Mouse (Mus musculus) ovary, adult 18-20 months (tissue): ENCODE data around the gene Fcho1.
"Not testable (repeated sequence)": the region's sequence is repeated elsewhere in the genome, so short reads cannot be mapped to it uniquely, and the experiment has no call there.

Source experiments
- DNase-seq: peaks from one replicate; pipeline ENCODE4 v3.0.0; 2022; ENCODE audit warnings: low spot score, mixed read lengths

Gene Fcho1

DNA sequence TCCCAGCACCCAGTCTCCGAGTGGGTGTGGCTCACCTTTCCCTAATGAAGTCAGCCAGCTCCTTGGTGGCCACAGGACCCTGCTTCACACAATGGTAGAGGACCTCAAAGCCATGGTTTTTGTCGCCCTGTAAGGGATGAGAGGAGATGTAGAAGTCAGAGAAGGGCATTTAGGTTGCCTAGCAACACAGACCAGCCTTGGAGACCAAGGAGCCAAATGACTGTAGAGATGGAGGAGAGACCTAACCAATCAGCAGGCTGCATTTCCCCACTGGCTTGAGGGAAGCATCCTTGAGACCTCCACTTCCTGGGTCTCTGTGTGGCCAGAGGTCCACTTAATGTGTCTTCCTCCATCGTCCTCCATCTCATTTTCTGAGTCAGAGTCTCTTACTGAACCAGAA lies 7.3 kb downstream of the Fcho1 start:
- DNase-seq = no peak

DNA sequence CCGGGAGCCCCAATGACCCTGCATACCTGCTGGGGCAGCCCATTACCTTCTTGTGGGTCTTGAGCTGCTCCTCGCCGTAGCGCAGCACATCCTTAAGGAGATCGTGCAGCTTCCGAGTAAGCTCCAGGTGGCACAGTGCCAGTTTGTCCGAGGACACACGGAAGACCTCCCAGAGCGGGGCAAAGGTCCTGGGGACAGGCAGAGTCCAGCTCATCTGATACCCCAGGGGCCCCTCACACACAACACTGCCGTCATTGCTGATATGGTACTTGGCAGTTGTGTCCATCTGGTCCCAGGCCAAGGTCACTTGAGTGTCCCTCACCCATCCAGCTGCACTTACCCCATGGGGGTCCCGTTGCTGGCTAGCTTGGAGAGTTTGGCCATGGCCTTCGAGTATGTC lies 8.4 kb downstream of the Fcho1 start:
- peak; percentile 35 for DNase-seq

DNA sequence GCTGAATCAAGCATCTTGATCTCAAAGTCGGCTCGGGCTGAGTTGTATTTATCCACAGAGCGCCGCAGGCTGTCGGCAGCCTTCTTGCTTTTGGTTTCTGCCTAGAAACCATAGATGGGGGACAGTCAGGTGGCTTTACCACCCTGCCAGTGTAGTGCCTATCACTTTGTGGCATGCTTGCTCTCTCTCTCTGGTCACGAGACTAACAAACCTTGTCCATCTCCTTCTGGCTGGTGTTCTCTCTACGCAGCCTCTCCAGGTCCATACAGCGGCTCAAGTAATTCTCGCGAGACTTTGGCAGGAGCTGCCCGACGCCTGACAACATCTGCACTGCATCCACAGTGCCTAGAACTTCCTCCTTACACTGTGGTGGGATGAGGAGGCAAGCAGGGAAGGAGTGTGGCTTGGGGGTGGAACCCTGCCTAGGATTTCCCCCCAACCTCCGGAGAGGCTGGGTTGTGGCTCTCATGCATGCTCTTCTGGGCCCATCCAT lies 8.9 kb downstream of the Fcho1 start:
- no peak for DNase-seq

DNA sequence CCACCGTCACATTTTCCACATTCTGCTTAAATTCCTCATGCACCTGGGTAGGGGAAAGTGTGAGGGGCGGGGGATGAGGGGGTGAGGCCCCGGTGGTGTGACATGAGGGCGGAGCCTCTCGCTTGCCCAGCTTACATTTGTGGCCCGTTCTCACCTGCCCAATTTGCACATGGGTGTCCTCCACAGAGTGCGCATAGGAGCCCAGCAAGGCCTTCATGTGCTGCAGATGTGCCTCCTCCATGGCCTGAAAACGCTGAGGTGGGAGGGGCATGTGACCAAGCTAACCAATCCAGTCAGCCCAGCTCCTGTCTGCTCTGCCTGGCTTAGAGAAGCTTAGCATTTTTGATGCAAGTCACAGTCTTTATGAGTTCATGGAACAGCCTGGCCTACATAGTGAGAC lies 10.0 kb downstream of the Fcho1 start:
- DNase-seq = no peak

DNA sequence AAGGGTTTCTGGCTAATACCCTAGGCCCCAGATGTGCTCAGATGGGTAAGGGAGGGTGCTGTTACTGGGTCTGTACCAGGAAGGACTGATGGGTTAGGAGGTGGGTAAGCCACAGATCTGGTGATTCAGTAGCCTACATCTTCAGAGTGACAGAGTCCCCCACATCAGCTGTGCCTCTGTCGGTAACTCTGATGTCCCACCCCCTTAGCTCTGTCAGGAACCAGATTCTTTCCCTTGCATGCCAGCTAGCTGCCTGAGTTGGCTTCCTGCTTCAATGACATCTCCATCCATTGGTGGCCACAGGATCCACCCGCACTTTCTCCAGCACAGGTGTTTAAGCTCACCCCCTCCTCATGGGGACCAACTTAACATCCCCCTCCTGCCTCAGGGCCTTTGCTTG lies 13.9 kb downstream of the Fcho1 start:
- no peak for DNase-seq

DNA sequence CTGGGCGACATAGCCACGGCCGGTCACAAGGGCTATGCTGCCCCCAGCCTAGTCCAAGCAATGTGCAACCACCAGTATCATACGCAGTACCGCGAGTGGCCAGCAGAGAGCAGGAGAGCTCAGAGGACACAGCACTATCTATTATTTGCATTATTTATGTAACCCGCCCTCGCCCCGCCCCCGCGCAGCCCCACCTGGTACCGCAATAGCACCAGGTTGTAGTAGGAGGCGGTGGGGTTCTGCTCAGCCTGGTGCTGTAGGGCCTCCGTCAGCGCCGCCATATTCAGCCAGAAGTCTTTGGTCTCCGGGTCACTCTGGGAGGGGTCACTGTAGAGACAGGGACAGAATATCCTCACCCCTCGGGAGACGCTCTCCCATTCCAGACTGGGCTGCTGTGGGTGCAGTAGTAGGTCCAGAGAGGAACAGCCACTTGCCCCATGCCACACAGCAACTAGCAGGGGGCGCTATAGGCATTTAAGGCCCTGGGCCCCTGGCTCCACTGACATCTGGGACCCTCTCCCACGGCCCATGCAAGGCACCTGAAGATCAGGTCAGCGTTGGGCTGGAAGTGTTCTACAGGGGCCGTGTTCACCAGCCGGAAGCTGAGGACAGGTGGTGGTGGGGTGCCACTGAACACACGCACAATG lies 15.6 kb downstream of the Fcho1 start:
- no peak for DNase-seq

DNA sequence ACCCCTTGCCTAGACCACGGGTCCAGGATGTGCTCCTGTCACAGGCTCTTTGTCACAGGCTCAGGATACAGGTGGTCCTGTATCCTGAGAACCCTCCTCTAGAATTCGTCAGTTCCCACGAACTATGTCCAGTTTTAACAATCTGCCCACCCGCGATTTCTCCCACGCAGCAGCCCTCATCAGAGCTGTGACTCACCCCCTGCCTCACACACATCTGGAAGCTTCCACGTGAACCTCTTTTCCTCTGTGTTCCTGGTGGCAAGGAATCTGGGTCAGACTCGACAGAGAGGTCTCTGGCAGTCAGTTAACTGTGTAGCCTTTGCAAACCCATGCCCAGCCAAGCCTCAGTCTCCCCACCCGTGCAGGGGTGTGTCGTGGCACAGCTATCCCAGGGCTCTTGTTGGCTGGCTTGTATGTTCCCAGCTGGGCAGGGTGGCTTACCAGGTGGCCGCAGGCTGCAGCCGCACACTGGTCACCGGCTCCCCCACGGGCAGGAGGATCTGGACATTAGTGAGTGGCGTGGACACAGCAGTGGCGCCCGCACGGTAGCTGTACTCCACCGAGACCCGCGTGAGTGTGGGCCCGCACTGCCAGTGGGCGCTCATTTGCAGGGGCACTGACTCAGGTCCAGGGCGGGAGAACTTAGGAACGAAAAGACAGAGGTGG lies 16.2 kb downstream of the Fcho1 start:
- no peak for DNase-seq

DNA sequence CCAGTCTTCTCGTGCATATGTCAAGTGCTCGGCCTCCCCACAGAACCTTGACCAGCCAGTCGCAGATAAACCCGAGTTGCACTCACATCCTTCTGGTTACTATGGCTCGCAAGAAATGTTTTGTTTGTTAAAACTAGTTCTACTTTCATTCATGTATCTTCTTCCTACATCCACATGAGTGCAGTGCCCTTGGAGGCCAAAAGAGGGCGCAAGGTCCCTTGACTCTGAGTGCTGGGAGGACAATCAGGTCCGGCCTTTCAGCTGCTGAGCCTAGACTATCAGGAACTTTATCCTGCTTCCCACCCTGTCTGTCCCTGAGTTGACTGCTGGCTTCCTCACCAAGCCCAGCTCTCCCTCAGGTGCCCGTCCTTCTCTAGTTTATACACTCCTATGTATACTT lies 17.6 kb downstream of the Fcho1 start:
- DNase-seq = no peak

DNA sequence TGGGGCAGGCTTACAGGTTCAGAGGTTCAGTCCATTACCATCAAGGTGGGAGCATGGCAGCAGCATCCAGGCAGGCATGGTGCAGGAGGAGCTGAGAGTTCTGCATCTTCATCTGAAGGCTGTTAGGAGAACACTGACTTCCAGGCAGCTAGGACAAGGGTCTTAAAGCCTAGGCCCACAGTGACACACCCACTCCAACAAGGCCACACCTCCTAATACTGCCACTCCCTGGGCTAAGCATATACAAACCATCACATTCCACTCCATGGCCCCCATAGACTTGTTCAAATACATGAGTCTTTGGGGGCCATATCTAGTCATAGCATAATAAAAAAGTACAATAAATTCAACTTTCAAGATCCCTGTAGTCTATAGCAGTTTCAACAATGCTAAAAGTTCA lies 22.1 kb downstream of the Fcho1 start:
- not testable (repeated sequence) for DNase-seq

DNA sequence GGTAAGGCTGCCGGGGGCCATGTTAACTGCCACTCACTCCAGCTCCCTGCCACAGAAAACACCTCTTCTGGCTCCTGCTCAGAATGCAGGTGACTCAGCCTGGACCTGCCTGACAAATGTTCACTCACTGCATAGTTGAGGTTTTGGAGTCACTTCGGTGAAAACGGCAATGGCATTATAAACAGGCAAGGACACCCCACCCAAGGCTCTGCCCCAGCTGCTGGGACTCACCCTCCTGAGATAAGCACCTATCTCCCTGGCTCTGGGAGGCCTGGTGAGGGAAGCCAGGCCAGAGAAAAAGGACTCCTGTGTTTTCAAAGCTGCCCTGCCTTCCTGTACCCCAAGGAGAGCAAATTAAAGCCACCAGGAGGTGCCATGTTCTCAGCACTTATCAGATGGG lies 22.6 kb downstream of the Fcho1 start:
- no peak for DNase-seq

DNA sequence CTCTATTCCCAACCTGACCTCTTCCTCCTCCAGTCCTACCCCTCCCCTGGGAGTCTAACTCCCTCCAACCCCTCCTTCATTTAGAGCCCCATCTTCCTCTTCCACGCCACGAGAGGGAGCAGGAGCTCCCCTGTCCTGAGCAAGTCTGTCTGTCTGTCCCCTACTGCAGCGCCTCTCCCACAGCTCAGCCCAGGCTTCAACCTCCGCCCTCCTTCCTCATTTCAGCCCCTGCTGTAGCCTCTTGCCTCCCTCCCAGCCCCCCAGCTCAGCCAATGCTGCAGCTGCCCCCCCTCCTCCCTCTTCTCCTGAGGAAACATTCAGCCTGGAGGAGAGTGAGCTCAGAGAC lies 23.5 kb downstream of the Fcho1 start:
- no peak for DNase-seq

DNA sequence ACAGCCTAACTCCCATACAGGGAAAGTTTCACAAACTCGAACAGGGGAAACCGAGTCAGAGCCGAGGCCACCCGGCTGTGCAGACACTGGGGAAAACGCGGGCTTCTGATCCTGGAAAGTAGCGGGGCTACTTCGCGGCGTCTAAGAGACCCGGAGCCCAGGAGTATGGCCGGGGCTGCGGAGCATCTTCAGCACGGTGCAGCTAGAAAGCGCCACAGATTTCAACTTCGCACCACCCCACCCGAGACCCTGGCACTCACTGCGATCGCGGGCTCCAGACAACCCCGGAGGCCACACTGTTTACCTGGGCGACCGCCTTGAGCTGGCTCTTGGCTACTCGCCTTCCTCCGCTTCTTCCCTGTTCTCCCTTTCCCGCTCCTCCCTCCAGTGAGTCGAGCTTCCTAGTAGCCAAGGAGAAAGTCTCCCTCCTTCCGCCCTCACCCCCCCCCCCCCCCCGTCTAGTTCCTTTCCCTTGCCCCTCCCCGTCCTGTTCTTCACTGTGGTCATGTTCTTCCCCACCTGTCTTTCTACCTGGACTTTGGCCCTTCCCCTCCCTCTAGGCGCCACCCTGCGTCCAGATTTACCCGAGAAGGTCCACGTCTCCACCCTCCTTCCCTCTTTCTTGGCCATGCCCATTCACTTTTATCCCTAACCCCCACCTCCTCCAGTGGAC lies 24.0 kb downstream of the Fcho1 start, which contains the start of gene B3gnt3:
Gene B3gnt3 (minus strand): TSS at position 376 of the 673 bp plus-strand sequence.
- no peak for DNase-seq

DNA sequence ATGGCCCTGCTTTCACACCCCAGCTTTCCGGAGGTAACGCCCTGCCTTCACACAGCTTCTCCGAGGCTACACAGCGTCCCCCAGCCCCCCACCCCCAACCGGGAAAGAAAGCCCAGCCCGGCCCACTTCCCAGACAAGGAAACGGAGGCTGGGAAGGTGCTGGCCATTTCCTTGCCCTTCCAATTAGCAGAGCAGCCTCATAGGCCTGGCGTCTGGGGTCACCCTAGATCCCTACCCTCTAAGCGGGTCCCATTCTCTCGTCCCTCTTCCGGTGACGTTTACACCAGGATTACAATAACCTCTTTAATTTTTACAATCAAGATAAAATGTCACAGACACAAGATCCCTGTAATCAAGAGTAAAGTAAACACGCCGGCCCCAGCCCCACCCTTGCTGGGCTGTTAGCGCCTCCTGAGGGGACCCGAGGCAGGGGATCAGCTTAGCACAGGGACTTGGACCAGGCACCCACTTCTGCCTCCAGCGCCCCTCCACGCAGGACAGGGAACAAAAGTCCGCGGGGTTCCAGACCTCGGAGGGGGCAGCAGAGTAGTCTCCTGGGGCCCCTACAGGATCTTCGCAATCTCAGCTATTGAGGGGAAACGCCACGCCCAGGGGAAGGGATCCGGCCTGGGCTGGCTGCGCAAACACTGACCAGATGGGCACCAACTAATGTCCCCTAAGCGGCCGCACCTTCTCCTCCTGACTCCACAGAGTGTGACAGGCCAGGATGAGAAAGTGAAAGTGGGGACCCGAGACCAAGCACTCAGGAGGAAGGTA lies 24.8 kb downstream of the Fcho1 start:
- no peak for DNase-seq

DNA sequence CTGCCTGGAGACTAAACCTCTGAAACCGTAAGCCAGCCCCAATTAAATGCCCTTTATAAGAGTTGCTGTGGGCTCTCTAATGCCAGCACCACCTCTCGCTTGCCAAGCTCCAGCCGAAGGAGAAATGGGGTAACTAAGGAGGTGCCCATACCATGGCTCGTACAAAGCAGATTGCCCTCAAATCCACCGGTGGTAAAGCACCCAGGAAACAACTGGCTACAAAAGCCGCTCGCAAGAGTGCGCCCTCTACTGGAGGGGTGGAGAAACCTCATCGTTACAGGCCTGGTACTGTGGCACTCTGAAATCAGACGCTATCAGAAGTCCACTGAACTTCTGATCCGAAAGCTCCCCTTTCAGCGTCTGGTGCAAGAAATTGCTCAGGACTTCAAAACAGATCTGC lies 30.1 kb downstream of the Fcho1 start:
- not testable (repeated sequence) for DNase-seq

DNA sequence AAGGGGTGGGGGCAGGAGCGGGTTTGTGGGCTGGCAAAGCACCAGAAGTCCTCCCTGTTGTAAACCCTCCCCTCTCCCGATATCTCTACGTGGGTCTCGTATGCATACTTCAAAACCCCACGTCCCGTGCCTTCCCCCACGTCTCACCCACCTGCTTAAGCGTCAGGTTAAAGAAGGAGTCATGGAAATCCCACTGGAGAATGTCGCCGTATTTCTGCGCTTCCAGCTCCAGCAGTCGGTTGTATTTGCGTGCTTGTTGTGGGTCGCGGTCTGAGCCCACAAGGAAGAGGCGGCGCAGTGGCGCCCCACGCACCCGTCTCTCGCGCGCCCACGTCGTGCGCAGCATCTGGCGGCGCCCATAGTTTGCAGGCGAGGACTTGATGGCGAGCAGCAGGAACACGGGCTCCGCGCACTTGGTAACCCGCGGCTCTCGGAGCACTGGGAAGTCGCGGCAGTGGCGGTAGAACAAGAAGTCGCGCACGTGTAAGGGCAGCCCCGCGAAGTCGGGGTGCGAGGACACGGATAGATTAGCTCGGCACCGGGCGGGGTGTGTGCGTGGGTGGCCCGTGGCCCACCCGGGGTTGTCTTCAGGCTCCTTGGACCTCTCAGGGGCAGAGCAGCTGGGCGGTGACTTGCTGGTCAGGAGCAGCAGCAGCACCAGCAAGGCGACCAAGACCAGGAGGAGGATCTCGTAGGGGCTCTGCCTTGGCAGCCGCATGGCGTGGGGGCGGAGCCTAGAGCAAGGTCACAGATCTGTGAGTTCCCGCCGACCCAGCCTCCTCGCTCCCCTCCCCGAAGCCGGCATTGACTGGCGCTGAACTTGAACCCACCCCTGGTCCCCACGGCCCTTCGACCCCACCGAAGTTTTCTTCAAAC lies 32.1 kb downstream of the Fcho1 start:
- no peak for DNase-seq

DNA sequence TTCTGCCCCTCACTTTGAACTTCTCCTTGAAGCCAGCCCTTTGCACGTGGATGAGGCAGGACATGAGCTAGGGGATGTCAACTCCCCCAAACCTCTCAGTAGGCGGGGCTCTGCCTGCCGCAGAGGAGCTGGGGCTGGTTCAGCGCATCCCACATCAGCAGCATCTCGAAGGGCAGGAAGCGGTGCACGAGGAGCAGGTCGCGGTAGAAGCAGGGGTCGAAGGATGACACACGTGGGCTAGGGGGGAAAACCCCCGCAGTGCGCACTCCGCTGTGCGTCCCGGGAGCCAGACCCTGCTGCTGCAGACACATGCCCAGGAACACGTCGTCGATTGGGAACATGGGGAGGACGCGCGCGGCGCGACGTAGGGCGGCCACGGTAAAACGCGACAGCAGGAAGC lies 33.0 kb downstream of the Fcho1 start:
- no peak for DNase-seq

DNA sequence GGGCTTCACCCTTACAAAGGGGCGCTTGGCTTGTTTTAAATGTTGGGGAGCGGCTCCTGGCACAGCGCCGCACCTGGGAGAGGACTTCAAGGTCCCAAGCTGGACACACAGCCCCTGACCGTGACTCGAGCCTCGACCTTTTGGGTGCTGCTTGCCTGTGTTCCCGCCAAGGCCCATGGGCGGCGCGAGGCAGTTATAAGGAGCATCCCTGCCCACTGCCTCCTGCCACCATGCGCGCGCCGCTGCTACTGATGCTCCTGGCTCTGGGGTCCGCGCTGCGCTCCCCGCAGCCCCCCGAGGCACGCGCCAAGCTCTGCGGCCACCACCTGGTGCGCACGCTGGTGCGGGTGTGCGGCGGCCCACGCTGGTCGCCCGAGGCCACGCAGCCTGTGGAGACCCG lies 36.5 kb downstream of the Fcho1 start, which contains the start of gene Insl3:
Gene Insl3 (plus strand): TSS at position 187 of the 400 bp plus-strand sequence.
- DNase-seq = no peak

DNA sequence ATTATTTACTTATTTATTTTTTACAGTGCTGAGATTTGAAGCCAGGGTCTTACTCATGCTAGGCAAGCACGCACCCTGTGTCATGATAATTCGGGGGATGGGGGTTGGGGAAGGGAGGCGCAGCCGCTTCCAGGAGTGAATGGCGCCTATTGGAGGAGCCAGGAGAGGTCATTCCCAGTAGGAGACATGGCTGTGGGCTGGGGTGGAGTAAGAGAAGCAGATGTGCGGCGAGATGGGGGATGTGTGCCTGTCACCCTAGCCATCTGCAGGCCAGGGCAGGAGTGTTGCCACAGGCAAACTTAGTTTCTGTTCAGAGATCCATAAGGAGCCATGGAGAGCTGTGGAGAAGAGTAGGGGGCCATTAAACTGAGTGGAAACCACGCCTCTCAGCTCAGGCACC lies 37.9 kb downstream of the Fcho1 start:
- no peak for DNase-seq

DNA sequence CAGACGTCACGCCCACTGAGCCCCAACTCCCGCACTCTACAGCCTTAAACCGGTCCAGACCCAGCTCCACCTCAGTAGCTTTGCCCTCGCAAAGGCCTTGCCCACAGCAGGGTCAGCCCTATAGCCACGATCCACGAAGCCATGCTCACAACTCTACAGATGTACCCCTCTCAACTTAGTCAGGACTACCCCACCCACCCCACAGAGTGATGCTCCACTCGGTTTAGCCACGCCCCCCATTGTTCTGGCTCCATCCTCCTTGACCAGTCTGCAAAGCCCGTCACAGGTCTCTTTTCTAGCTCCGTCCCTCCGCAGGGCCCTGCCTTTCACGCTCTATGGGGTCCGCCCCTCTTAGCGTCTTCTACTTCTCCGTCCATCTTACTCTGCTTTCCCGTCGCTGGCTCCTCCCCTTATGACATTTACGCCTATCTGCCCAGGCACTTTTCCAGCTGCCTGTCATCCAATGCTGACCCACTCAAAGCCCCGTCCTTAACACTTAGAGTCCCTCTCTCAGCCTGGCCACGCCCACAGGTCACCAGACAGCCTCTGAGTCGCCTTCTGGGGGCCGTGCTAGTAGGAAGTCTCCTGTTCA lies 39.3 kb downstream of the Fcho1 start:
- no peak for DNase-seq

DNA sequence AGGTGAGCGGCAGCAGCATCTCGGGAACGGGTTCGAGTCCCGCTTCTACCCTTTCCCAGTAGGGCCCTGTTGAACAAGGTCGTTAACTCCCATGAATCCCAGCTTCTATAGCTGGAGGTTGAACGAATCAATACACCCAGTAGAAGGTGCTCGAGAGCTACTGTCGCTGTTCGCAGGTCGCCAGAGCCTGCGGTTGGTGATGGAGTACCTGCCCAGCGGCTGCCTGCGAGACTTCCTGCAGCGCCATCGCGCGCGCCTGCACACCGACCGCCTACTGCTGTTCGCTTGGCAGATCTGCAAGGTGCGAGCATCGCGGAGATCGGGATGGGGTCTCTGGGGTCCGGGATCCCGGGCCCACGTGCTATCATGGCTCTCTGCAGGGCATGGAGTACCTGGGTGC lies 39.9 kb downstream of the Fcho1 start:
- no peak for DNase-seq

DNA sequence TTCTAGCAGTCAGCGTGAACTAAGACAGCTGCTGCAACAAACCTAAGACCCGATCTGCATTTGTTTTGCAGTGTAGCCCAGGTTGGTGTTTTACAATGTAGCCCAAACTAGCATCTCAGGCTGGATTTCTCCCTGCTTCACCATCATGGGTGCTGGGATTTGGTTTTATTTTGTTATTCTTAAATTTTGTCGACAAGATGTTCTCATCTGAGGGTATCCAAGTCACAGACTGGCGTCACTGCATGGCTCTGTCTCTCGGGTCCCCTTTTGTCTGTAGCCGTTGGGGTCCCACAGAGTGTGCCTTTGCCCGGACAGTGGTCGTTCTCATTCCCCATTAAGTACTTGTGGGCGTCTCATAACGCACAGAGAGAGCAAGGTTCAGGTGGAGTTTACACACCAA lies 40.8 kb downstream of the Fcho1 start:
- no peak for DNase-seq
